Mouse (Mus musculus): ENCODE measurements around the gene Serinc4. TPM values are rescaled to one million over a fixed set of nuclear protein-coding genes. Genes with fewer than 3 reads are reported as not detected.
A peak's percentile ranks its signal among the peaks of the same experiment; 100 is the strongest.

Gene Serinc4
- polyA plus RNA-seq, 1 experiment, result 3.1 TPM

GRCm38 (mm10) chr2:121452361-121452760 lies 4.2 kb downstream of the Serinc4 start:
- peaks cover 2% of the 10 kb centered on the region for H3K36me3 ChIP-seq (ENCODE audit: control insufficient read depth, insufficient read depth, low read length)
- no peak overlapping the region for H3K4me3 ChIP-seq (ENCODE audit: control insufficient read depth, low read depth, low read length)
- no peak for TF ChIP-seq POLR2A (IDR thresholded peaks at IDR 0.05; ENCODE audit: control insufficient read depth, low read depth, low read length)
- TF ChIP-seq CTCF (IDR thresholded peaks at IDR 0.05; ENCODE audit: control insufficient read depth, insufficient read depth, insufficient replicate concordance, low read depth, low read length), result no peak

GRCm38 (mm10) chr2:121450093-121450492 lies 6.5 kb downstream of the Serinc4 start:
- no peak for TF ChIP-seq POLR2A (IDR thresholded peaks at IDR 0.05; ENCODE audit: control insufficient read depth, low read depth, low read length)
- no peak for TF ChIP-seq CTCF (IDR thresholded peaks at IDR 0.05; ENCODE audit: control insufficient read depth, insufficient read depth, insufficient replicate concordance, low read depth, low read length)
- H3K4me3 ChIP-seq (ENCODE audit: control insufficient read depth, low read depth, low read length), result peak overlapping the region; percentile 95
- H3K27ac ChIP-seq (ENCODE audit: control insufficient read depth, insufficient read depth, low read depth, low read length), result peak overlapping the region; percentile 88
- peaks cover 8% of the 10 kb centered on the region for H3K4me1 ChIP-seq (ENCODE audit: control insufficient read depth, insufficient read depth, low read length)
- H3K27me3 ChIP-seq (ENCODE audit: control insufficient read depth, insufficient read depth, low read length), result no peaks in the 10 kb centered on the region
- peaks cover 2% of the 10 kb centered on the region for H3K36me3 ChIP-seq (ENCODE audit: control insufficient read depth, insufficient read depth, low read length)

More at GRCm38 (mm10) chr2:121452361-121452760, 4.2 kb downstream of the Serinc4 start:
- Histone ChIP-seq H3K27ac (ENCODE audit: control insufficient read depth, insufficient read depth, low read depth, low read length) (no peak overlapping the region), H3K27me3 (ENCODE audit: control insufficient read depth, insufficient read depth, low read length) (no peaks in the 10 kb centered on the region), H3K4me1 (ENCODE audit: control insufficient read depth, insufficient read depth, low read length) (peaks cover 8% of the 10 kb centered on the region)

- Histone ChIP-seq H3K27me3 (ENCODE audit: control insufficient read depth, insufficient read depth, low read length) (no peaks in the 10 kb centered on the region), H3K36me3 (ENCODE audit: control insufficient read depth, insufficient read depth, low read length) (peaks cover 2% of the 10 kb centered on the region), H3K27ac (ENCODE audit: control insufficient read depth, insufficient read depth, low read depth, low read length) (peak overlapping the region; percentile 96), H3K4me1 (ENCODE audit: control insufficient read depth, insufficient read depth, low read length) (peaks cover 8% of the 10 kb centered on the region), H3K4me3 (ENCODE audit: control insufficient read depth, low read depth, low read length) (peak overlapping the region; percentile 95)
- TF ChIP-seq CTCF (IDR thresholded peaks at IDR 0.05; ENCODE audit: control insufficient read depth, insufficient read depth, insufficient replicate concordance, low read depth, low read length) (no peak), POLR2A (IDR thresholded peaks at IDR 0.05; ENCODE audit: control insufficient read depth, low read depth, low read length) (no peak; the same call in 1 of the 2 replicates)
These were observed 7.0 kb downstream of the Serinc4 start for GRCm38 (mm10) chr2:121449545-121450011.

GRCm38 (mm10) chr2:121448739-121449535 lies 7.6 kb downstream of the Serinc4 start, which contains the start of gene Serf2:
Gene Serf2 (plus strand): TSS chr2:121449195.
- Histone ChIP-seq H3K4me1 (ENCODE audit: control insufficient read depth, insufficient read depth, low read length) (peaks cover 8% of the 10 kb centered on the region), H3K27ac (ENCODE audit: control insufficient read depth, insufficient read depth, low read depth, low read length) (peak within 1 kb of the TSS; percentile 96), H3K27me3 (ENCODE audit: control insufficient read depth, insufficient read depth, low read length) (no peaks in the 10 kb centered on the region), H3K36me3 (ENCODE audit: control insufficient read depth, insufficient read depth, low read length) (peaks cover 2% of the 10 kb centered on the region), H3K4me3 (ENCODE audit: control insufficient read depth, low read depth, low read length) (peak within 1 kb of the TSS; percentile 95)
- TF ChIP-seq CTCF (IDR thresholded peaks at IDR 0.05; ENCODE audit: control insufficient read depth, insufficient read depth, insufficient replicate concordance, low read depth, low read length) (no peak), POLR2A (IDR thresholded peaks at IDR 0.05; ENCODE audit: control insufficient read depth, low read depth, low read length) (peak; percentile 97)

GRCm38 (mm10) chr2:121448136-121448535 lies 8.4 kb downstream of the Serinc4 start:
- Histone ChIP-seq H3K27ac (ENCODE audit: control insufficient read depth, insufficient read depth, low read depth, low read length) (peak overlapping the region; percentile 90), H3K4me3 (ENCODE audit: control insufficient read depth, low read depth, low read length) (peak overlapping the region; percentile 95), H3K27me3 (ENCODE audit: control insufficient read depth, insufficient read depth, low read length) (no peaks in the 10 kb centered on the region), H3K4me1 (ENCODE audit: control insufficient read depth, insufficient read depth, low read length) (peaks cover 8% of the 10 kb centered on the region), H3K36me3 (ENCODE audit: control insufficient read depth, insufficient read depth, low read length) (peaks cover 2% of the 10 kb centered on the region)
- TF ChIP-seq CTCF (IDR thresholded peaks at IDR 0.05; ENCODE audit: control insufficient read depth, insufficient read depth, insufficient replicate concordance, low read depth, low read length), result no peak
- TF ChIP-seq POLR2A (IDR thresholded peaks at IDR 0.05; ENCODE audit: control insufficient read depth, low read depth, low read length), result no peak

- no peak for TF ChIP-seq POLR2A (IDR thresholded peaks at IDR 0.05; ENCODE audit: control insufficient read depth, low read depth, low read length)
- no peak for TF ChIP-seq CTCF (IDR thresholded peaks at IDR 0.05; ENCODE audit: control insufficient read depth, insufficient read depth, insufficient replicate concordance, low read depth, low read length)
- no peak overlapping the region for H3K27ac ChIP-seq (ENCODE audit: control insufficient read depth, insufficient read depth, low read depth, low read length)
- peaks cover 2% of the 10 kb centered on the region for H3K36me3 ChIP-seq (ENCODE audit: control insufficient read depth, insufficient read depth, low read length)
- H3K27me3 ChIP-seq (ENCODE audit: control insufficient read depth, insufficient read depth, low read length), result no peaks in the 10 kb centered on the region
- H3K4me1 ChIP-seq (ENCODE audit: control insufficient read depth, insufficient read depth, low read length), result peaks cover 9% of the 10 kb centered on the region
- no peak overlapping the region for H3K4me3 ChIP-seq (ENCODE audit: control insufficient read depth, low read depth, low read length)
These were observed 9.6 kb downstream of the Serinc4 start for GRCm38 (mm10) chr2:121447006-121447405.

GRCm38 (mm10) chr2:121446506-121446905 lies 10.1 kb downstream of the Serinc4 start:
- no peaks in the 10 kb centered on the region for H3K27me3 ChIP-seq (ENCODE audit: control insufficient read depth, insufficient read depth, low read length)
- TF ChIP-seq CTCF (IDR thresholded peaks at IDR 0.05; ENCODE audit: control insufficient read depth, insufficient read depth, insufficient replicate concordance, low read depth, low read length), result no peak
- no peak for TF ChIP-seq POLR2A (IDR thresholded peaks at IDR 0.05; ENCODE audit: control insufficient read depth, low read depth, low read length)
- H3K4me3 ChIP-seq (ENCODE audit: control insufficient read depth, low read depth, low read length), result peak overlapping the region; percentile 14
- H3K36me3 ChIP-seq (ENCODE audit: control insufficient read depth, insufficient read depth, low read length), result peaks cover 2% of the 10 kb centered on the region
- no peak overlapping the region for H3K27ac ChIP-seq (ENCODE audit: control insufficient read depth, insufficient read depth, low read depth, low read length)
- peaks cover 14% of the 10 kb centered on the region for H3K4me1 ChIP-seq (ENCODE audit: control insufficient read depth, insufficient read depth, low read length)

Data from testis, adult 2 months (tissue).